Mouse (Mus musculus) heart, embryonic 13.5 days (tissue): ENCODE data around the gene Vmn2r66. TPM values are rescaled to one million over a fixed set of nuclear protein-coding genes. Genes with fewer than 3 reads are reported as not detected.

Source experiments
- ATAC-seq: fragments of 200-750 bp; cut with Nextera tagmentation; 2 replicates; pipeline ENCODE4 v1.8.0; 2017; ENCODE audit warnings: moderate TSS enrichment; ENCODE audit not compliant: insufficient number of reproducible peaks, low FRiP score, low TSS enrichment; ENCODE audit errors: extremely low read depth
- H3K27ac ChIP-seq: fragments of 300-500 bp; sonication (generic); replicated peaks from 2 replicates; pipeline ENCODE4 v1.5.1; 2015; ENCODE audit warnings: moderate library complexity, mild to moderate bottlenecking, inconsistent platforms
- H3K27me3 ChIP-seq: fragments of 300-500 bp; sonication (generic); replicated peaks from 2 replicates; pipeline ENCODE4 v1.6.1; 2015; ENCODE audit warnings: mild to moderate bottlenecking, inconsistent platforms
- H3K36me3 ChIP-seq: fragments of 300-500 bp; sonication (generic); 2 replicates; pipeline ENCODE4 v1.6.1; 2015; ENCODE audit warnings: mild to moderate bottlenecking, inconsistent platforms
- H3K4me1 ChIP-seq: fragments of 300-500 bp; sonication (generic); 2 replicates; pipeline ENCODE4 v1.6.1; 2015; ENCODE audit warnings: inconsistent platforms
- H3K4me2 ChIP-seq: fragments of 300-500 bp; sonication (generic); 2 replicates; pipeline ENCODE4 v1.6.1; 2015; ENCODE audit warnings: inconsistent platforms, mild to moderate bottlenecking, moderate library complexity
- H3K4me3 ChIP-seq: fragments of 300-500 bp; sonication (generic); 2 replicates; pipeline ENCODE4 v1.5.1; 2015; ENCODE audit warnings: moderate library complexity, mild to moderate bottlenecking, inconsistent platforms
- H3K9ac ChIP-seq: fragments of 300-500 bp; sonication (generic); 2 replicates; pipeline ENCODE4 v1.6.1; 2015; ENCODE audit warnings: inconsistent platforms, mild to moderate bottlenecking, moderate library complexity
- H3K9me3 ChIP-seq: fragments of 300-500 bp; sonication (generic); 2 replicates; pipeline ENCODE4 v1.6.1; 2016; ENCODE audit warnings: inconsistent platforms
- WGBS: fragments of 180-500 bp; shearing (Covaris S2); methylation state at CpG from one replicate; pipeline ENCODE4 v1.1.7; 2015; ENCODE audit warnings: mixed read lengths; 5-methylcytosine and 5-hydroxymethylcytosine counted together
- polyA plus RNA-seq: library from polyadenylated mRNA; unstranded; fragments of >200 nt; fragmentation: Nextera tagmentation; extraction: Ambion mirVana; gene quantifications from 2 replicates; pipeline ENCODE4 v1.2.1, GENCODE M21; 2015

Gene Vmn2r66
- not detected in 2 replicates for polyA plus RNA-seq

DNA sequence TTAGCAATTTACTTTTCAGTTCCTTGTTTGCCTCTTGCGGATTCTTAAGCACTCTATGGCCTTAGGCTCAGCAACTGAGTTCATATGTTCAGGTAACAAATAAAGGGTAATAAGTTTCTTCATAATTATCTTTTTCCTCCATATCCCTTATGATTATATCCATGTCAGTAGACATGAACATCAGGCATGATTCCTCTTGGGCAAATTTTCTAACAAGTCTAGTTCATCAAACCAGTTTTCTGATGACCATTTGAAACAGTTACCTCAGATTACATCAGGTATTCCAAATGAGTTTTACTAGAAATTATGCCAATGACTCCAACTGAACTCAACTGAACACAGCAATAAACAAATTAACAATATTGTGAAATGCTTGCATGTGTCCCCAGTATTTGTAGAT is at the start of gene Vmn2r66:
Vmn2r66 (minus strand) TSS at position 101 of the 400 bp plus-strand sequence.
- Histone ChIP-seq H3K9ac (no peak within 1 kb of the TSS), H3K27me3 (no peaks in the 10 kb centered on the region), H3K27ac (no peak within 1 kb of the TSS), H3K4me2 (no peak within 1 kb of the TSS), H3K4me3 (no peak within 1 kb of the TSS), H3K9me3 (no peaks in the 10 kb centered on the region), H3K36me3 (no peaks in the 10 kb centered on the region), H3K4me1 (no peaks in the 10 kb centered on the region)
- no peak for ATAC-seq
- WGBS: 79% methylated on average over 1 of the region's 1 CpGs

DNA sequence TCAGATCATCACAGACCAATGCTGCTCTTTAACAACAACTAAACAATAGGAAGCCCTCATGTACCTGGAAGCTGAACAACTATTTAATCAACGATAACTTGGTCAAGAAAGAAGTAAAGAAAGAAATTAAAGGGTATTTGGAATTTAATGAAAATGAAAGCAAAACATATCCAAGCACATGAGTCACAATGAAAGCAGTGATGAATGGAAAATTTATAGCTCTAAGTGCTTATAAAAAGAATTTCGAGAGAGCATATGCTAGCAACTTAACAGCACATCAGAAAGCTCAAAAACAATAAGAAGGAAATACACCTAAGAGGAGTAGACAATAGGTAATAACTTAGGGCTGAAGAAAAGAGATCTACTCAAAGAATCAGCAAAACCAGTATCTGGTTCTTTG is 15.4 kb downstream of the Vmn2r66 start:
- WGBS: 60% methylated on average over 2 of the region's 2 CpGs
- H3K9ac ChIP-seq: no peak overlapping the region
- no peak overlapping the region for H3K4me3 ChIP-seq
- no peak overlapping the region for H3K4me2 ChIP-seq
- no peaks in the 10 kb centered on the region for H3K27me3 ChIP-seq
- H3K36me3 ChIP-seq: no peaks in the 10 kb centered on the region
- H3K9me3 ChIP-seq: peaks cover 3% of the 10 kb centered on the region; the same call in 1 of the 2 replicates
- no peak overlapping the region for H3K27ac ChIP-seq
- no peaks in the 10 kb centered on the region for H3K4me1 ChIP-seq
- ATAC-seq: no peak

DNA sequence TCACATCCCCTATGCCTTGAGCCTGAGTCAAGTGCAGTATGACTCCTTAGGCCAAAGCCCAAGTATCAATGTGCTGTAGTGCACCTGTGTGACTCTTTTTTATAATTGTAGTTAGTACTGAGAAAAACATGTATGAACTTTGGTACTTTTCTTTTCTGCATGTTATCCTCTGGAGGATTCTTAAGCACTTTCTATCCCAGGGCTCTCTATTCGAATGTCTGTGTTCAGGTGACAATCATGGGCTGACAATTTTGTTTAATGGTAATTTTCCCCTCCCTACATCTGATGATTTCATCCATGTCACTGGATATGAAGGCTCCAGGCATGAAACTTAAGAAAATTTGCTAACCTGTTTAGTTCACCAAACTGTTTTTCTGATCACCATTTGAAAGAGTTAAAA is 48.1 kb downstream of the Vmn2r66 start, which contains the start of gene Vmn2r65:
Vmn2r65 (minus strand) TSS at position 101 of the 400 bp plus-strand sequence.
- Histone ChIP-seq H3K4me2 (no peak within 1 kb of the TSS), H3K36me3 (no peaks in the 10 kb centered on the region), H3K9ac (no peak within 1 kb of the TSS), H3K4me1 (no peaks in the 10 kb centered on the region), H3K4me3 (no peak within 1 kb of the TSS), H3K27ac (no peak within 1 kb of the TSS), H3K9me3 (0 out of 2 replicates have a peak, but pooled peaks cover 2% of the 10 kb centered on the region), H3K27me3 (no peaks in the 10 kb centered on the region)
- no peak for ATAC-seq
- 37% methylated on average over 1 of the region's 1 CpGs for WGBS

Other genes with a start within 250 kb of the Vmn2r66 start
- not detected in 2 replicates for gene Olfr291, start 158.7 kb downstream of the Vmn2r66 start, polyA plus RNA-seq
- gene Vmn2r65, start 48.2 kb downstream of the Vmn2r66 start, polyA plus RNA-seq: not detected in 2 replicates
- gene Vmn2r67, start 143.7 kb upstream of the Vmn2r66 start, polyA plus RNA-seq: not detected in 2 replicates
- gene Vmn2r68, start 225.5 kb upstream of the Vmn2r66 start, polyA plus RNA-seq: not detected in 2 replicates